Mouse (Mus musculus) spleen, adult 2 months (tissue): Measurements from ENCODE around the gene Tmppe.

Source experiments
- CTCF ChIP-seq: fragments of 200-500 bp; IDR thresholded peaks from 2 replicates; pipeline ENCODE4 v1.5.1; 2011; ENCODE audit warnings: mild to moderate bottlenecking, inconsistent platforms; ENCODE audit not compliant: insufficient read depth, insufficient read length, insufficient replicate concordance; ENCODE audit errors: extremely low read depth
- POLR2A ChIP-seq: fragments of 200-500 bp; IDR thresholded peaks from 2 replicates; pipeline ENCODE4 v1.6.1; 2011; ENCODE audit warnings: low read depth, low read length, inconsistent platforms

- no peak for TF ChIP-seq CTCF
- no peak for TF ChIP-seq POLR2A
Measured at GRCm38 (mm10) chr9:114385160-114385559, 15.7 kb upstream of the Tmppe start.
